Mouse (Mus musculus) bone marrow macrophage, adult 2 months (primary cell): ENCODE results near the gene Krt31. TPM values are rescaled to one million over a fixed set of nuclear protein-coding genes. Genes with fewer than 3 reads are reported as not detected.

Experiments
- H3K27ac ChIP-seq: 2 replicates; pipeline ENCODE4 v1.5.1; 2012; ENCODE audit warnings: low read depth, low read length; ENCODE audit not compliant: insufficient read depth
- H3K4me1 ChIP-seq: 2 replicates; pipeline ENCODE4 v1.6.1; 2012; ENCODE audit warnings: low read length; ENCODE audit not compliant: control insufficient read depth, insufficient read depth
- H3K4me3 ChIP-seq: 2 replicates; pipeline ENCODE4 v1.5.1; 2012; ENCODE audit warnings: mild to moderate bottlenecking, low read length, moderate library complexity; ENCODE audit not compliant: insufficient read depth
- CTCF ChIP-seq: IDR thresholded peaks from 2 replicates; pipeline ENCODE4 v1.5.1; 2012; ENCODE audit warnings: low read depth, mild to moderate bottlenecking, low read length, moderate library complexity
- POLR2A ChIP-seq: IDR thresholded peaks from 2 replicates; pipeline ENCODE4 v1.6.1; 2012; ENCODE audit warnings: mild to moderate bottlenecking, low read depth, low read length, borderline replicate concordance
- polyA plus RNA-seq: library from polyadenylated mRNA; stranded (reverse); fragments of >200 nt; gene quantifications from 2 replicates; pipeline ENCODE4 v1.2.4, GENCODE M21; 2012; ENCODE audit not compliant: missing spikeins, insufficient read depth, insufficient read length

Gene Krt31
- polyA plus RNA-seq, result not detected in 2 replicates

- Histone ChIP-seq H3K27ac (no peak within 1 kb of the TSS), H3K4me1 (no peaks in the 10 kb centered on the region), H3K4me3 (no peak within 1 kb of the TSS)
- TF ChIP-seq POLR2A, result no peak
- TF ChIP-seq CTCF, result no peak
Measured at GRCm38 (mm10) chr11:100050451-100050850, at the start of gene Krt31. TSS of gene Krt31 (minus strand) at chr11:100050551.

- TF ChIP-seq POLR2A (no peak), CTCF (no peak)
- Histone ChIP-seq H3K27ac (no peak overlapping the region), H3K4me1 (no peaks in the 10 kb centered on the region), H3K4me3 (no peak overlapping the region)
Measured at GRCm38 (mm10) chr11:100097819-100098218, 47.5 kb upstream of the Krt31 start.

- Histone ChIP-seq H3K27ac (no peak within 1 kb of the TSS), H3K4me3 (no peak within 1 kb of the TSS), H3K4me1 (no peaks in the 10 kb centered on the region)
- TF ChIP-seq POLR2A (no peak), CTCF (no peak)
Measured at GRCm38 (mm10) chr11:100096141-100096540, 45.8 kb upstream of the Krt31 start, which contains the start of gene Krt35. TSS of gene Krt35 (minus strand) at chr11:100096241.

- Histone ChIP-seq H3K4me3 (no peak overlapping the region), H3K27ac (no peak overlapping the region), H3K4me1 (no peaks in the 10 kb centered on the region)
- TF ChIP-seq CTCF, result no peak
- TF ChIP-seq POLR2A, result no peak
Measured at GRCm38 (mm10) chr11:100088378-100089025, 38.2 kb upstream of the Krt31 start.

GRCm38 (mm10) chr11:100087861-100088260 lies 37.5 kb upstream of the Krt31 start, which contains the start of gene Krt32:
TSS of gene Krt32 (minus strand) at chr11:100088226.
- no peaks in the 10 kb centered on the region for H3K4me1 ChIP-seq
- TF ChIP-seq CTCF, result no peak
- TF ChIP-seq POLR2A, result no peak
- H3K4me3 ChIP-seq, result no peak within 1 kb of the TSS
- H3K27ac ChIP-seq, result no peak within 1 kb of the TSS

GRCm38 (mm10) chr11:100073873-100074272 lies 23.5 kb upstream of the Krt31 start:
- H3K4me3 ChIP-seq, result no peak overlapping the region
- H3K27ac ChIP-seq, result no peak overlapping the region
- no peaks in the 10 kb centered on the region for H3K4me1 ChIP-seq
- TF ChIP-seq POLR2A, result no peak
- TF ChIP-seq CTCF, result no peak

- no peak for TF ChIP-seq POLR2A
- no peak for TF ChIP-seq CTCF
- H3K27ac ChIP-seq, result no peak overlapping the region
- H3K4me1 ChIP-seq, result no peaks in the 10 kb centered on the region
- no peak overlapping the region for H3K4me3 ChIP-seq
Measured at GRCm38 (mm10) chr11:100067293-100068036, 17.1 kb upstream of the Krt31 start.

- Histone ChIP-seq H3K27ac (no peak overlapping the region), H3K4me3 (no peak overlapping the region), H3K4me1 (no peaks in the 10 kb centered on the region)
- no peak for TF ChIP-seq CTCF
- TF ChIP-seq POLR2A, result no peak
Measured at GRCm38 (mm10) chr11:100066236-100067010, 16.1 kb upstream of the Krt31 start.

- H3K27ac ChIP-seq, result no peak overlapping the region
- TF ChIP-seq POLR2A (no peak), CTCF (no peak)
- H3K4me3 ChIP-seq, result no peak overlapping the region
- no peaks in the 10 kb centered on the region for H3K4me1 ChIP-seq
Measured at GRCm38 (mm10) chr11:100058875-100059274, 8.5 kb upstream of the Krt31 start.
